Mouse (Mus musculus) heart, embryonic 13.5 days (tissue): ENCODE results near the gene Arhgef15. TPM values are rescaled to one million over a fixed set of nuclear protein-coding genes. Genes with fewer than 3 reads are reported as not detected.

ENCODE experiments used
- ATAC-seq: fragments of 200-750 bp; cut with Nextera tagmentation; 2 replicates; pipeline ENCODE4 v1.8.0; 2017; ENCODE audit warnings: moderate TSS enrichment; ENCODE audit not compliant: insufficient number of reproducible peaks, low FRiP score, low TSS enrichment; ENCODE audit errors: extremely low read depth
- H3K27ac ChIP-seq: fragments of 300-500 bp; sonication (generic); replicated peaks from 2 replicates; pipeline ENCODE4 v1.5.1; 2015; ENCODE audit warnings: moderate library complexity, mild to moderate bottlenecking, inconsistent platforms
- H3K27me3 ChIP-seq: fragments of 300-500 bp; sonication (generic); replicated peaks from 2 replicates; pipeline ENCODE4 v1.6.1; 2015; ENCODE audit warnings: mild to moderate bottlenecking, inconsistent platforms
- H3K36me3 ChIP-seq: fragments of 300-500 bp; sonication (generic); 2 replicates; pipeline ENCODE4 v1.6.1; 2015; ENCODE audit warnings: mild to moderate bottlenecking, inconsistent platforms
- H3K4me1 ChIP-seq: fragments of 300-500 bp; sonication (generic); 2 replicates; pipeline ENCODE4 v1.6.1; 2015; ENCODE audit warnings: inconsistent platforms
- H3K4me2 ChIP-seq: fragments of 300-500 bp; sonication (generic); 2 replicates; pipeline ENCODE4 v1.6.1; 2015; ENCODE audit warnings: inconsistent platforms, mild to moderate bottlenecking, moderate library complexity
- H3K4me3 ChIP-seq: fragments of 300-500 bp; sonication (generic); 2 replicates; pipeline ENCODE4 v1.5.1; 2015; ENCODE audit warnings: moderate library complexity, mild to moderate bottlenecking, inconsistent platforms
- H3K9ac ChIP-seq: fragments of 300-500 bp; sonication (generic); 2 replicates; pipeline ENCODE4 v1.6.1; 2015; ENCODE audit warnings: inconsistent platforms, mild to moderate bottlenecking, moderate library complexity
- H3K9me3 ChIP-seq: fragments of 300-500 bp; sonication (generic); 2 replicates; pipeline ENCODE4 v1.6.1; 2016; ENCODE audit warnings: inconsistent platforms
- WGBS: fragments of 180-500 bp; shearing (Covaris S2); methylation state at CpG from one replicate; pipeline ENCODE4 v1.1.7; 2015; ENCODE audit warnings: mixed read lengths; 5-methylcytosine and 5-hydroxymethylcytosine counted together
- polyA plus RNA-seq: library from polyadenylated mRNA; unstranded; fragments of >200 nt; fragmentation: Nextera tagmentation; extraction: Ambion mirVana; gene quantifications from 2 replicates; pipeline ENCODE4 v1.2.1, GENCODE M21; 2015

Arhgef15 gene
- polyA plus RNA-seq, 1 experiment from 2014 or later, result 11.5 TPM

DNA sequence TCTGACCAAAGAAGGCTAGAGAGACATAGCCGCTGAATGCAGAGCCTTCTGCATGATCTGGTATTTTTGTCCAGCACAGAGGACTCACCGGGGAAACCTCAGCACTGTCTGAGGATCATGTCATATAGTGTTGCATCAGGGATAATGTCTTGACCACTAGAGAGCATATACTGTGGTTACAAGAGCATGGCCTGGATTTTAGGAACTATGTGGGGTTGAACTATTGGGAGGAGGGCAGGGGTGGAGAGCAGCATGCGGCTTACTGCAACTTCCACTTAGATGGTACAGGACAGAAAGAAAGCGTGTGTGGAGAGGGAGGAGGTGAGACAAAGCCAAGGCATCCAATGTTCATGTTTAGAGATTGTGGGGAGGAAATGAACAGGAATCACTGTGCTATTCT lies 42.7 kb downstream of the Arhgef15 start:
- Histone ChIP-seq H3K27ac (no peak overlapping the region), H3K4me1 (no peaks in the 10 kb centered on the region), H3K4me2 (no peak overlapping the region), H3K4me3 (no peak overlapping the region), H3K36me3 (no peaks in the 10 kb centered on the region), H3K9me3 (no peaks in the 10 kb centered on the region), H3K9ac (no peak overlapping the region), H3K27me3 (no peaks in the 10 kb centered on the region; the same call in 1 of the 2 replicates)
- ATAC-seq, result no peak
- 79% methylated on average over 4 of the region's 4 CpGs for WGBS

DNA sequence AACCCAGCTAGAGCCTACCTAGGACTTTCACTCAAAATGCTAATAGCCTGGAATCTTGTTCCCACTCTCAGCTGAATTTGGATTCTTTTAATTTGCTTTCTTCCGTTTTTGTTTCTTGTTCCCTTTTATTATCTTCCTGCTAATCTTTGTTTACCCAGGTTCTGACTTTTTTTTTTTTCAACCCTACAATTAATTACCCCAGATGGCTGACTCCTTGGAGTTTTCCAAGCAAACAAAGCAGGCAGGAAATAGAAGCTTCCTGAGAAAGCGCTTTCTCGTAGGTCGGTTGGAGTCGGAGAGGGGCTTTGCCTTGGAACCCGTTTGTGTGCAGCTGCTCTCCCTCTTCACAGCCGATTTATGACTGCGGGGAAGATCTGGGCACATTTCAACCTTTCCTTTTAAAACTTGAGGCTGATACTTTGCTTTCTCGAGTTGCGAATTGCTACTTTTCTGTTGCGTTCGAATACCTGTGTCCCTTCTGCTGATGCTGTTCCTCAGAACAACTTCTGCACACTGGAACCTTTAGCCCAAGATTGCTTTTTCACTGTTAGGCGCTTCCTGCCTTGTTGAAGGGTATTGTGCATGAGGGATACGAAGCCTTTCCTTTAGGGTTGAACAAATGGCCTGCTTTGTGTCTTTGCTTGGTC lies 45.6 kb downstream of the Arhgef15 start:
- peak overlapping the region; percentile 62 for H3K27ac ChIP-seq
- peaks cover 9% of the 10 kb centered on the region for H3K4me1 ChIP-seq
- ATAC-seq, result no peak
- H3K4me3 ChIP-seq, result no peak overlapping the region
- H3K27me3 ChIP-seq, result no peaks in the 10 kb centered on the region; the same call in 1 of the 2 replicates
- peak overlapping the region; percentile 4; the same call in 1 of the 2 replicates for H3K4me2 ChIP-seq
- WGBS, result 50% methylated on average over 14 of the region's 14 CpGs
- H3K9me3 ChIP-seq, result no peaks in the 10 kb centered on the region
- H3K36me3 ChIP-seq, result peaks cover 7% of the 10 kb centered on the region
- no peak overlapping the region for H3K9ac ChIP-seq

DNA sequence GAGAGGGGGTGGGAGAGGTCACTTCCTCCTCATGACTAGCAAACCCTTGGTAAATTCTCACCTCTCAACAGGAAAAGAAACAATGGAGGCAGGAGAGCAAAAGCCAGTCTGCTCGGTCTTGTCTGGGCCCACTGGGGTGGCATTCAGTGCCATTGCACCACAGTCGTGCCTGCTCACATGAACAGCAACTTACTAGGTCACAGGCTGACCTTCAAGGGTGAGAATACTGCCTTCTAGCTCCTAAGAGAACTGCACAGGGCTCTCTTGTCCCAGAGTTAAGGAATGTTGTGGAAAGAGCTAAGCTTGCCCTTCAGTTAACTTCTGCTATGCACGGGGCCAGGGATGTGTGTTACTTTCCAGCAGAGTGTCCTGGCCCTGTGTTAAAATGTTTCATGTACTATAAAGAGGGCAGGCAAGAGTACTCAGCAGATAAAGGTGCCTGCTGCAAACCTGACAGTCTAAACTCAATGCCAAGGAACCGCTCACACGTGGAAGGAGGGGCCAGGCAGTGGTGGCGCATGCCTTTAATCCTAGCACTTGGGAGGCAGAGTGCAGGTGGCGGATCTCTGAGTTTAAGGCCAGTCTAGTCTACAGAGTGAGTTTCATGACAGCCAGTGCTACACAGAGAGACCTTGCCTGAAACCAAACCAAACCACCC lies 48.3 kb downstream of the Arhgef15 start:
- WGBS, result 36% methylated on average over 7 of the region's 7 CpGs
- ATAC-seq, result no peak
- Histone ChIP-seq H3K36me3 (peaks cover 34% of the 10 kb centered on the region), H3K9me3 (no peaks in the 10 kb centered on the region), H3K4me3 (no peak overlapping the region), H3K9ac (peak overlapping the region; percentile 38; the same call in 1 of the 2 replicates), H3K4me2 (no peak overlapping the region), H3K4me1 (peaks cover 9% of the 10 kb centered on the region), H3K27me3 (no peaks in the 10 kb centered on the region), H3K27ac (peak overlapping the region; percentile 55)

DNA sequence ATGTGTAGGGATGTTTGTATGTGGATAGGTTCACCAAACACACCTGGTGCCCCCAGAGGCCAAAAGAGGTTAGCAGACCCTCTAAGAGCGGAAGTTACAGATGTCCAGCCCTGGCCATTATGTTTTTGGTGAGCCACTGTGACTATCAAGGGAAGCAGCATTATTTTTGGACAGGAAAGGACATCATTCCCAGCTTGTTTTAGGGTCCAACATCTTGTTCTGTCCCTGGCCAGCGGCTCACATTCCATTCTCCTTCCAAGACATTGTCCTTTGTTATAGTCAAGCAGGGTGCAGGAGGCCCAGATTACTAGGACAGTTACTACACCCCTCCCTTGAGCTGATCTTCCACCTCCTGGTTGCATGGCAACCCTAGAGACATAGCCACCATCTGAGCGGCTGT lies 50.0 kb downstream of the Arhgef15 start:
- Histone ChIP-seq H3K27ac (no peak overlapping the region), H3K9me3 (no peaks in the 10 kb centered on the region), H3K4me1 (peaks cover 18% of the 10 kb centered on the region), H3K4me3 (no peak overlapping the region), H3K4me2 (no peak overlapping the region), H3K9ac (no peak overlapping the region), H3K36me3 (peaks cover 50% of the 10 kb centered on the region), H3K27me3 (no peaks in the 10 kb centered on the region)
- 79% methylated on average over 3 of the region's 3 CpGs for WGBS
- ATAC-seq, result no peak

DNA sequence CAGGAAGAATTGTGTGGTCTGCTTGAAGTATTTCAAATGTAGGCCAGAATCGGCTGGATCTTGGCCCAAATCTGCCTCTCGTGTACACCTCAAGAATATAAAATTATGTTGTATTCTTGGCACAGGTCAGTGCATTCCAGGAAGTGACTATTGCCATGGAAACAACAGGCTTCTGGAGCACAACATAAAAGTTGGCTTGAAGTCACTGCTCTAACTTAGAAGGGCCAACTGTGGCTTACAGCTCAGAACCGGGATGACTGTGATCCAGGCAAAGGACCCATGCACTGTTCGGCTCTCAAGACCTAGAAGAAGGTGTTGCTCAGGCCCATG lies 50.9 kb downstream of the Arhgef15 start:
- H3K4me1 ChIP-seq, result peaks cover 19% of the 10 kb centered on the region
- H3K4me2 ChIP-seq, result no peak overlapping the region
- no peaks in the 10 kb centered on the region for H3K27me3 ChIP-seq
- no peak for ATAC-seq
- H3K4me3 ChIP-seq, result no peak overlapping the region
- WGBS, result 67% methylated on average over 4 of the region's 4 CpGs
- no peaks in the 10 kb centered on the region for H3K9me3 ChIP-seq
- H3K36me3 ChIP-seq, result peaks cover 50% of the 10 kb centered on the region
- H3K9ac ChIP-seq, result no peak overlapping the region
- 0 out of 2 replicates have a peak overlapping the region, but pooled peaks have one; percentile 24 for H3K27ac ChIP-seq

DNA sequence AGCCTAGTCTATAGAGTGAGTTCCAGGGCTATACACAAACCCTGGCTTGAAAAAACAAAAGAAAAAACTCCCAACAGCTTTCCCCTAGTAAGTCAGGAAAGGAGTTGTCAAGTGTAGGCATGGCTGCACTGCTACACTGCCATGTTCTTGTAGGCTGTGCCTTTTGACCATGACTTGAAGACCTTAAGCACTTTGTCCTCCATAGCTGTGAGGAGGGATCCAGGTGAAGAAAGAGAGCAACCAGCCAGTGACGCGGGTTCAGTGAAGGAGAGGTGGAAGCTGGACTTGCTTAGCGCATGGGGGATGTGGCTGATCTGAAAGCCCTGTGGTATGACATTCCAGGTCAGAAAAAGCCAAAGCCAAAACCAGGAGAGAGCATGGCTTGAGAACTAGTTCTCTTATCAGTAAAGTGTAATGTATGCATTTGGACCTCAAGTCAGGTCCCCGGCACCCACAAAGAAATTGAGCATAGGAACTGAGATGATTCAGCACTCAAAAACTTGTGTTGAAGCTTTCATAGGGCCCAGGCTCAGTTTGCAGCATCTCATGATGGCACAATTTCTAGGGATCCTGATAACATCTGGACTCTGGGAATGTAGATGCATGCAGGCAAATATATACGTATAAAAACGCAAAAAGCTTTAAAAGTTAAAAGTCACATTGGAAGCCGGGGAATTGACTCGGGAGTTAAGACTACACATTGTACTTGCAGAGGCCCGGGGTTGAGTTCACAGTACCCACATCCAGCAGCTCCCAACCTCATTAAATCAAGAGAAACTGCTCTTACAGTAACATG lies 51.4 kb downstream of the Arhgef15 start:
- Histone ChIP-seq H3K9me3 (no peaks in the 10 kb centered on the region), H3K9ac (no peak overlapping the region), H3K4me1 (peaks cover 20% of the 10 kb centered on the region), H3K27ac (peak overlapping the region; percentile 48; the same call in 1 of the 2 replicates), H3K27me3 (no peaks in the 10 kb centered on the region), H3K36me3 (peaks cover 50% of the 10 kb centered on the region), H3K4me3 (no peak overlapping the region), H3K4me2 (no peak overlapping the region)
- 87% methylated on average over 9 of the region's 9 CpGs for WGBS
- no peak for ATAC-seq

DNA sequence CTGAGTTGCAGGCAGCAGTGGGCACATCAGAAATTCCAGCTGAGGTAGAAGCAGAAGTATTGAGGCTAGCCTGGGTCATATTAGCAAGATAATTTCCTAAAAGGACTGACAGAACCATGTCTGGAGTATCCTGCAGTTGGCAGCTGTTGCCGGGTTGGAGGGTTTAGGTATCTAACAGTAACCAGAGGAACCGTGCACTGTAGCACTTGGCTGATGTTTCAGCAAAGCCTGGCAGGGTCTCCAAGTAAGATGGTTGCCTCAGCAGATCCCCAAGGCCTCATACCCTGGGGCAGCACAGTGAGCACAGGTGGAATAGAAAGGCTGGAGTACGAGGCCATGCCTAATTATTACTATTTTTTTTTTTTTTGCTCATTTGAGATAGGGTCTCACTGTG lies 52.1 kb downstream of the Arhgef15 start:
- no peak overlapping the region for H3K4me2 ChIP-seq
- H3K4me3 ChIP-seq, result no peak overlapping the region
- 92% methylated on average over 3 of the region's 3 CpGs for WGBS
- peaks cover 23% of the 10 kb centered on the region for H3K4me1 ChIP-seq
- no peak for ATAC-seq
- H3K36me3 ChIP-seq, result peaks cover 50% of the 10 kb centered on the region
- H3K27me3 ChIP-seq, result peaks cover under 1% of the 10 kb centered on the region
- no peak overlapping the region for H3K9ac ChIP-seq
- H3K27ac ChIP-seq, result no peak overlapping the region
- H3K9me3 ChIP-seq, result no peaks in the 10 kb centered on the region

DNA sequence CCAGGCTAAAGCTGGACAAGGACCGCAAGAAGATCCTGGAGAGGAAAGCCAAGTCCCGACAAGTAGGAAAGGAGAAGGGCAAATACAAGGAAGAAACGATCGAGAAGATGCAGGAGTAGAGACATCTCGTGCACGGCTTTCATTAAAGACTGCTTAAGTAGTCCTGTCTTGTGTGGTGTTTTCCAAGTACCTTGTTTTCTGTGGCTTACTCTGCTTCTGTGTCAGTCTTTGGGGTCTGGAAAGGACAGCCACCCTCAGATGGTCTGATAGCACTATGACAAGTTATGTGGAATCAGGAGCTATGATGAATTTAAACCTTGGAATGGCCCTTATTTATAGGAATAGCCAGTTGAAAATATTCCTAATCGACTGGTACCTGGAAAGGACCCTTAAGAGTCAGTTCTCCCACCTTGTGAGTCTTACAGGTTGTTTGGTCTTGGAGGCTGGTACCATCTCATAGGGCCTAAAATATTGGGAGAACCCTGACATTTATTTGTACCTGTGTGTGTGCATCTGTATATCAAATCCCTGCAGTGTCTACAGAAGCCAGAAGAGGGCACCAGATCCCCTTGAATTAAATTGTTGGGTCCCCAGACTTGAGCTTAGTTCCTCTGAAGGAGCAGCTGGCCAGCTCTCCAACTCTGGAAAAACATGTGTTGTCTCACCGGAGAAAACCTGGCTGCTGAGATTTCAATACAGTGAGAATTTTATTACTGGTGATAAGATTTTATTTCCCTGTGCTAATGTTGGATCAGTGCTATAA lies 52.7 kb downstream of the Arhgef15 start:
- Histone ChIP-seq H3K4me2 (no peak overlapping the region), H3K27me3 (peaks cover 7% of the 10 kb centered on the region), H3K4me3 (no peak overlapping the region), H3K9ac (no peak overlapping the region), H3K4me1 (peaks cover 23% of the 10 kb centered on the region), H3K27ac (no peak overlapping the region), H3K9me3 (no peaks in the 10 kb centered on the region), H3K36me3 (peaks cover 50% of the 10 kb centered on the region)
- WGBS, result 83% methylated on average over 8 of the region's 8 CpGs
- ATAC-seq, result no peak

DNA sequence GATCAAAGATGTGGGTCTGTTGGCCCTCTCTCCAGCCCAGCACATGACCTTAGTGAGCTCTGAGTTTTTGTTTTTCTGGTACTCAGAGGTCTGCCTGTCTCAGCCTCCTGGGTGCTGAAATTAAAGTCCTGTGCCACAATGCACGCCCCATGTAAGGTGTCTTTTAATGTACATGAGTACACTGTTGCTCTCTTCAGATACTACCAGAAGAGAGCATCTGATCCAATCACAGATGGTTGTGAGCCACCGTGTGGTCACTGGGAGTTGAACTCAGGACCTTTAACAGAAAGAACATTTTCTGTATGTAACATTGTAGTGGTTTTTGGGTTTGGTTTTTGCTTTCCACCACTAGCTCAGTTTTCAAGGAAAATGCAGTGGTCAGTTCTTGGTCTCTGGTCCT lies 53.5 kb downstream of the Arhgef15 start:
- H3K36me3 ChIP-seq, result peaks cover 50% of the 10 kb centered on the region
- no peak for ATAC-seq
- H3K27ac ChIP-seq, result no peak overlapping the region
- H3K27me3 ChIP-seq, result peaks cover 10% of the 10 kb centered on the region
- H3K9ac ChIP-seq, result no peak overlapping the region
- H3K4me3 ChIP-seq, result no peak overlapping the region
- no peak overlapping the region for H3K4me2 ChIP-seq
- no peaks in the 10 kb centered on the region for H3K9me3 ChIP-seq
- H3K4me1 ChIP-seq, result peaks cover 16% of the 10 kb centered on the region
- WGBS, result 87% methylated on average over 2 of the region's 2 CpGs

DNA sequence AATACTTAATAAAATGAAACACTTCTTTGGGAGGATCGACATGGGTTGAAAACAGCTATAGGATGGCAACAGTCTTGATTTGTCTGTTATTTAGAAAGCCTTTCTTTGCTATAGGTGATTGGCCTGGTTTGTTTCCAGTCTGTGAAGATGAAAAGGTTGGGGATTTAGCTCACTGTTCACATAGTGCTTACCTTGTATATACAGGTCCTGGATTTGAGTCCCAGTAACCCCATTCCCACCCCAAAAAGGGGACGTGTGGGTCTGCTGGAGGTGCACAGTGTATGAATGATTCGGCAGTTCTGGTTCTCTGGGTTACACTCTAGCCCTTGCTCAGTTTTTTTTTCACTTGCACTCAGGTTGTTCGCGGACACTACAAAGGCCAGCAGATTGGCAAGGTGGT lies 54.5 kb downstream of the Arhgef15 start:
- H3K4me3 ChIP-seq, result peak overlapping the region; percentile 78
- H3K27me3 ChIP-seq, result peaks cover 10% of the 10 kb centered on the region
- no peaks in the 10 kb centered on the region for H3K9me3 ChIP-seq
- peaks cover 50% of the 10 kb centered on the region for H3K36me3 ChIP-seq
- no peak overlapping the region for H3K27ac ChIP-seq
- peaks cover 13% of the 10 kb centered on the region for H3K4me1 ChIP-seq
- H3K9ac ChIP-seq, result peak overlapping the region; percentile 93
- ATAC-seq, result no peak
- WGBS, result 84% methylated on average over 5 of the region's 5 CpGs
- peak overlapping the region; percentile 82 for H3K4me2 ChIP-seq

DNA sequence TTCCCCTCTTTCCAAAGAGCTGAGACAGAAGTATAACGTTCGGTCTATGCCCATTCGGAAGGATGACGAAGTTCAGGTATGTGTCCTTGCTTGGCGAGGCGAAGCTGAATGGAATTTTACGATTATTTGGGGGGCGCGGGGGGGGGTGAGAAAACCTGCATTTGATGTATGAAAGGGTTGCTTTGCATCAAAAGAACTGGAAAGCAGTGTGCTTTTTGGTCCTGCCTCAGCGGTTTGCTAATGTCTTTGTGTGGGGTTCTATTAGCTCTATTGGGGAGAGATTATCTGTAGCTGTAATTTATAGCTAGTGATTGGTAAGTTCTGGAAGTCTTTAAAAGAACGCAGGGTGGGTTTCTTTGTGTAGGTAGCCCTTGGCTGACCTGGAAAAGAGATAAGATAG lies 54.9 kb downstream of the Arhgef15 start:
- WGBS, result 2% methylated on average over 11 of the region's 11 CpGs
- Histone ChIP-seq H3K4me1 (peaks cover 13% of the 10 kb centered on the region), H3K4me3 (peak overlapping the region; percentile 78), H3K9ac (peak overlapping the region; percentile 93), H3K9me3 (no peaks in the 10 kb centered on the region), H3K4me2 (peak overlapping the region; percentile 82), H3K27ac (no peak overlapping the region), H3K36me3 (peaks cover 50% of the 10 kb centered on the region), H3K27me3 (peaks cover 10% of the 10 kb centered on the region)
- ATAC-seq, result no peak
